Mouse (Mus musculus): ENCODE measurements around the gene Gdf10. TPM values are rescaled to one million over a fixed set of nuclear protein-coding genes. Genes with fewer than 3 reads are reported as not detected.

Gdf10 gene
- polyA plus RNA-seq, 1 experiment from 2014 or later, result 2.0 TPM

- Histone ChIP-seq H3K27me3 (ENCODE audit: control insufficient read depth, insufficient read depth, low read length) (no peaks in the 10 kb centered on the region), H3K9me3 (ENCODE audit: control insufficient read depth, low read length) (no peaks in the 10 kb centered on the region), H3K27ac (replicated peaks) (no peak overlapping the region), H3K4me2 (replicated peaks; ENCODE audit: low read depth) (no peak overlapping the region), H3K4me3 (ENCODE audit: low read depth, low read length) (no peak overlapping the region), H3K36me3 (ENCODE audit: control insufficient read depth, insufficient read depth, low read length) (no peaks in the 10 kb centered on the region), H3K4me1 (replicated peaks; ENCODE audit: control insufficient read depth, insufficient read depth) (no peaks in the 10 kb centered on the region), H3K9ac (ENCODE audit: low read length) (no peak overlapping the region)
- ATAC-seq (ENCODE audit: low FRiP score, low TSS enrichment) (no peak), DNase-seq (ENCODE audit: low spot score) (no peak)
- 73% methylated on average over 1 of the region's 1 CpGs for WGBS
- TF ChIP-seq EP300 (optimal IDR thresholded peaks at IDR 0.05) (no peak), CTCF (IDR thresholded peaks at IDR 0.05; ENCODE audit: low read depth) (no peak)
Observed at GRCm38 (mm10) chr14:33903199-33903598, 20.2 kb upstream of the Gdf10 start.

GRCm38 (mm10) chr14:33904851-33905250, 18.5 kb upstream of the Gdf10 start:
- TF ChIP-seq CTCF (IDR thresholded peaks at IDR 0.05; ENCODE audit: low read depth) (no peak), EP300 (optimal IDR thresholded peaks at IDR 0.05) (no peak)
- DNase-seq (ENCODE audit: low spot score), result no peak
- ATAC-seq (ENCODE audit: low FRiP score, low TSS enrichment), result no peak

GRCm38 (mm10) chr14:33913727-33914126, 9.7 kb upstream of the Gdf10 start:
- Histone ChIP-seq H3K4me2 (replicated peaks; ENCODE audit: low read depth) (no peak overlapping the region), H3K27me3 (ENCODE audit: control insufficient read depth, insufficient read depth, low read length) (no peaks in the 10 kb centered on the region), H3K27ac (replicated peaks) (no peak overlapping the region), H3K4me1 (replicated peaks; ENCODE audit: control insufficient read depth, insufficient read depth) (no peaks in the 10 kb centered on the region), H3K9me3 (ENCODE audit: control insufficient read depth, low read length) (no peaks in the 10 kb centered on the region), H3K9ac (ENCODE audit: low read length) (no peak overlapping the region), H3K36me3 (ENCODE audit: control insufficient read depth, insufficient read depth, low read length) (no peaks in the 10 kb centered on the region), H3K4me3 (ENCODE audit: low read depth, low read length) (no peak overlapping the region)
- TF ChIP-seq EP300 (optimal IDR thresholded peaks at IDR 0.05) (no peak), CTCF (IDR thresholded peaks at IDR 0.05; ENCODE audit: low read depth) (peak; percentile 76)
- 39% methylated on average over 3 of the region's 3 CpGs for WGBS
- DNase-seq (ENCODE audit: low spot score) (peak; percentile 57), ATAC-seq (ENCODE audit: low FRiP score, low TSS enrichment) (no peak)

More at GRCm38 (mm10) chr14:33904851-33905250, 18.5 kb upstream of the Gdf10 start:
- Histone ChIP-seq H3K27ac (replicated peaks) (no peak overlapping the region), H3K9ac (ENCODE audit: low read length) (no peak overlapping the region), H3K36me3 (ENCODE audit: control insufficient read depth, insufficient read depth, low read length) (no peaks in the 10 kb centered on the region), H3K4me2 (replicated peaks; ENCODE audit: low read depth) (no peak overlapping the region), H3K9me3 (ENCODE audit: control insufficient read depth, low read length) (no peaks in the 10 kb centered on the region), H3K4me3 (ENCODE audit: low read depth, low read length) (no peak overlapping the region), H3K4me1 (replicated peaks; ENCODE audit: control insufficient read depth, insufficient read depth) (no peaks in the 10 kb centered on the region), H3K27me3 (ENCODE audit: control insufficient read depth, insufficient read depth, low read length) (no peaks in the 10 kb centered on the region)

- WGBS, result 88% methylated on average over 9 of the region's 9 CpGs
- Histone ChIP-seq H3K27ac (replicated peaks) (no peak overlapping the region), H3K4me2 (replicated peaks; ENCODE audit: low read depth) (no peak overlapping the region), H3K27me3 (ENCODE audit: control insufficient read depth, insufficient read depth, low read length) (no peaks in the 10 kb centered on the region), H3K36me3 (ENCODE audit: control insufficient read depth, insufficient read depth, low read length) (no peaks in the 10 kb centered on the region), H3K4me3 (ENCODE audit: low read depth, low read length) (no peak overlapping the region), H3K9ac (ENCODE audit: low read length) (no peak overlapping the region), H3K4me1 (replicated peaks; ENCODE audit: control insufficient read depth, insufficient read depth) (no peaks in the 10 kb centered on the region), H3K9me3 (ENCODE audit: control insufficient read depth, low read length) (no peaks in the 10 kb centered on the region)
- ATAC-seq (ENCODE audit: low FRiP score, low TSS enrichment) (no peak), DNase-seq (ENCODE audit: low spot score) (no peak)
- TF ChIP-seq EP300 (optimal IDR thresholded peaks at IDR 0.05) (no peak), CTCF (IDR thresholded peaks at IDR 0.05; ENCODE audit: low read depth) (no peak)
Observed at GRCm38 (mm10) chr14:33914206-33914605, 9.2 kb upstream of the Gdf10 start.

- no peak for TF ChIP-seq CTCF (IDR thresholded peaks at IDR 0.05; ENCODE audit: low read depth)
- TF ChIP-seq EP300 (optimal IDR thresholded peaks at IDR 0.05), result no peak
- no peak for DNase-seq (ENCODE audit: low spot score)
- Histone ChIP-seq H3K4me1 (replicated peaks; ENCODE audit: control insufficient read depth, insufficient read depth) (no peaks in the 10 kb centered on the region; the same call in 1 of the 2 replicates), H3K27me3 (ENCODE audit: control insufficient read depth, insufficient read depth, low read length) (peaks cover 2% of the 10 kb centered on the region; the same call in 1 of the 2 replicates), H3K4me3 (ENCODE audit: low read depth, low read length) (no peak overlapping the region), H3K9ac (ENCODE audit: low read length) (no peak overlapping the region), H3K9me3 (ENCODE audit: control insufficient read depth, low read length) (no peaks in the 10 kb centered on the region), H3K27ac (replicated peaks) (no peak overlapping the region), H3K4me2 (replicated peaks; ENCODE audit: low read depth) (no peak overlapping the region), H3K36me3 (ENCODE audit: control insufficient read depth, insufficient read depth, low read length) (no peaks in the 10 kb centered on the region)
- no peak for ATAC-seq (ENCODE audit: low FRiP score, low TSS enrichment)
- WGBS, result 68% methylated on average over 14 of the region's 14 CpGs
Observed at GRCm38 (mm10) chr14:33920727-33921559, 2.4 kb upstream of the Gdf10 start.

GRCm38 (mm10) chr14:33922771-33923167, 618 bp upstream of the Gdf10 start:
- H3K4me2 ChIP-seq (replicated peaks; ENCODE audit: low read depth), result peak overlapping the region; percentile 86
- H3K36me3 ChIP-seq (ENCODE audit: control insufficient read depth, insufficient read depth, low read length), result no peaks in the 10 kb centered on the region
- 30% methylated on average over 8 of the region's 8 CpGs for WGBS
- TF ChIP-seq EP300 (optimal IDR thresholded peaks at IDR 0.05) (no peak), CTCF (IDR thresholded peaks at IDR 0.05; ENCODE audit: low read depth) (no peak)
- 0 out of 2 replicates have a peak overlapping the region, but pooled peaks have one; percentile 41 for H3K9ac ChIP-seq (ENCODE audit: low read length)
- no peak overlapping the region for H3K27ac ChIP-seq (replicated peaks)
- no peak for ATAC-seq (ENCODE audit: low FRiP score, low TSS enrichment)
- H3K27me3 ChIP-seq (ENCODE audit: control insufficient read depth, insufficient read depth, low read length), result peaks cover 2% of the 10 kb centered on the region; the same call in 1 of the 2 replicates
- DNase-seq (ENCODE audit: low spot score), result no peak
- peak overlapping the region; percentile 48 for H3K4me3 ChIP-seq (ENCODE audit: low read depth, low read length)
- no peaks in the 10 kb centered on the region; the same call in 1 of the 2 replicates for H3K4me1 ChIP-seq (replicated peaks; ENCODE audit: control insufficient read depth, insufficient read depth)
- H3K9me3 ChIP-seq (ENCODE audit: control insufficient read depth, low read length), result no peaks in the 10 kb centered on the region
